Mouse (Mus musculus) cortical plate, adult 2 months (tissue): ENCODE measurements around the gene Cops7b.

ENCODE experiments used
- CTCF ChIP-seq: fragments of 200-500 bp; IDR thresholded peaks from 2 replicates; pipeline ENCODE4 v1.5.1; 2011; ENCODE audit warnings: mild to moderate bottlenecking, control low read depth, low read length; ENCODE audit not compliant: insufficient read depth; ENCODE audit errors: extremely low read depth
- POLR2A ChIP-seq: fragments of 200-500 bp; IDR thresholded peaks from 2 replicates; pipeline ENCODE4 v1.6.1; 2011; ENCODE audit warnings: mild to moderate bottlenecking, low read length, control low read depth; ENCODE audit not compliant: insufficient read depth; ENCODE audit errors: extremely low read depth

GRCm38 (mm10) chr1:86628270-86628669, 45.6 kb downstream of the Cops7b start:
- TF ChIP-seq CTCF, result no peak
- TF ChIP-seq POLR2A, result no peak
